Mouse (Mus musculus): ENCODE results near the gene Mark3. TPM values are rescaled to one million over a fixed set of nuclear protein-coding genes. Genes with fewer than 3 reads are reported as not detected.
"Not testable (repeated sequence)": the region's sequence is repeated elsewhere in the genome, so short reads cannot be mapped to it uniquely, and the experiment has no call there.

Mark3 gene
- polyA plus RNA-seq, 1 experiment from 2014 or later = 20.7 TPM

GRCm38 (mm10) chr12:111648061-111648645 lies 73.8 kb downstream of the Mark3 start:
- H3K79me2 ChIP-seq (ENCODE audit: inconsistent target) = no peaks in the 10 kb centered on the region
- H3K36me3 ChIP-seq (ENCODE audit: inconsistent target) = peaks cover 55% of the 10 kb centered on the region
- no peak overlapping the region for H3K4me3 ChIP-seq (ENCODE audit: inconsistent target)
- no peak overlapping the region for H3K27ac ChIP-seq
- 48% methylated on average over 6 of the region's 6 CpGs for WGBS (ENCODE audit: missing documents)

GRCm38 (mm10) chr12:111652953-111653352 lies 78.6 kb downstream of the Mark3 start:
- Histone ChIP-seq H3K4me3 (ENCODE audit: inconsistent target) (no peak overlapping the region), H3K27ac (no peak overlapping the region), H3K36me3 (ENCODE audit: inconsistent target) (peaks cover 57% of the 10 kb centered on the region), H3K79me2 (ENCODE audit: inconsistent target) (no peaks in the 10 kb centered on the region)
- 86% methylated on average over 1 of the region's 3 CpGs for WGBS (ENCODE audit: missing documents)

GRCm38 (mm10) chr12:111653434-111653833 lies 79.1 kb downstream of the Mark3 start:
- Histone ChIP-seq H3K4me3 (ENCODE audit: inconsistent target) (no peak overlapping the region), H3K36me3 (ENCODE audit: inconsistent target) (peaks cover 57% of the 10 kb centered on the region), H3K79me2 (ENCODE audit: inconsistent target) (no peaks in the 10 kb centered on the region), H3K27ac (no peak overlapping the region)
- WGBS (ENCODE audit: missing documents) = 24% methylated on average over 3 of the region's 3 CpGs

GRCm38 (mm10) chr12:111655695-111656094 lies 81.4 kb downstream of the Mark3 start:
- 96% methylated on average over 11 of the region's 11 CpGs for WGBS (ENCODE audit: missing documents)
- Histone ChIP-seq H3K36me3 (ENCODE audit: inconsistent target) (peaks cover 47% of the 10 kb centered on the region), H3K79me2 (ENCODE audit: inconsistent target) (no peaks in the 10 kb centered on the region), H3K27ac (no peak overlapping the region), H3K4me3 (ENCODE audit: inconsistent target) (no peak overlapping the region)

- H3K4me3 ChIP-seq (ENCODE audit: inconsistent target) = no peak overlapping the region
- peaks cover 36% of the 10 kb centered on the region for H3K36me3 ChIP-seq (ENCODE audit: inconsistent target)
- H3K79me2 ChIP-seq (ENCODE audit: inconsistent target) = no peaks in the 10 kb centered on the region
- H3K27ac ChIP-seq = no peak overlapping the region
- 98% methylated on average over 4 of the region's 4 CpGs for WGBS (ENCODE audit: missing documents)
These were observed 85.0 kb downstream of the Mark3 start for GRCm38 (mm10) chr12:111659331-111659730.

GRCm38 (mm10) chr12:111660628-111661027 lies 86.3 kb downstream of the Mark3 start:
- Histone ChIP-seq H3K79me2 (ENCODE audit: inconsistent target) (no peaks in the 10 kb centered on the region), H3K27ac (no peak overlapping the region), H3K36me3 (ENCODE audit: inconsistent target) (peaks cover 24% of the 10 kb centered on the region; the same call in 1 of the 2 replicates), H3K4me3 (ENCODE audit: inconsistent target) (no peak overlapping the region)
- 100% methylated on average over 1 of the region's 1 CpGs for WGBS (ENCODE audit: missing documents)

- H3K36me3 ChIP-seq (ENCODE audit: inconsistent target) = peaks cover 15% of the 10 kb centered on the region; the same call in 1 of the 2 replicates
These were observed 87.2 kb downstream of the Mark3 start for GRCm38 (mm10) chr12:111661554-111661953.

GRCm38 (mm10) chr12:111663228-111664143 lies 89.2 kb downstream of the Mark3 start:
- Histone ChIP-seq H3K36me3 (ENCODE audit: inconsistent target) (0 out of 2 replicates have a peak, but pooled peaks cover 6% of the 10 kb centered on the region), H3K27ac (no peak overlapping the region), H3K79me2 (ENCODE audit: inconsistent target) (no peaks in the 10 kb centered on the region), H3K4me3 (ENCODE audit: inconsistent target) (no peak overlapping the region)
- 87% methylated on average over 16 of the region's 17 CpGs for WGBS (ENCODE audit: missing documents)

More at GRCm38 (mm10) chr12:111661554-111661953, 87.2 kb downstream of the Mark3 start:
- not testable (repeated sequence) for H3K27ac ChIP-seq; H3K4me3 ChIP-seq (ENCODE audit: inconsistent target); H3K79me2 ChIP-seq (ENCODE audit: inconsistent target)
- WGBS (ENCODE audit: missing documents) = 97% methylated on average over 11 of the region's 11 CpGs

- 88% methylated on average over 6 of the region's 6 CpGs for WGBS (ENCODE audit: missing documents)
- Histone ChIP-seq H3K36me3 (ENCODE audit: inconsistent target) (0 out of 2 replicates have a peak, but pooled peaks cover under 1% of the 10 kb centered on the region), H3K27ac (no peak overlapping the region), H3K4me3 (ENCODE audit: inconsistent target) (no peak overlapping the region), H3K79me2 (ENCODE audit: inconsistent target) (no peaks in the 10 kb centered on the region)
These were observed 89.9 kb downstream of the Mark3 start for GRCm38 (mm10) chr12:111664144-111664634.

GRCm38 (mm10) chr12:111665041-111665880 lies 90.9 kb downstream of the Mark3 start:
- WGBS (ENCODE audit: missing documents) = 98% methylated on average over 13 of the region's 13 CpGs
- Histone ChIP-seq H3K4me3 (ENCODE audit: inconsistent target) (no peak overlapping the region), H3K79me2 (ENCODE audit: inconsistent target) (peaks cover 4% of the 10 kb centered on the region), H3K27ac (no peak overlapping the region), H3K36me3 (ENCODE audit: inconsistent target) (no peaks in the 10 kb centered on the region)

- Histone ChIP-seq H3K27ac (no peak overlapping the region), H3K4me3 (ENCODE audit: inconsistent target) (no peak overlapping the region), H3K79me2 (ENCODE audit: inconsistent target) (peaks cover 15% of the 10 kb centered on the region), H3K36me3 (ENCODE audit: inconsistent target) (no peaks in the 10 kb centered on the region)
- 78% methylated on average over 13 of the region's 13 CpGs for WGBS (ENCODE audit: missing documents)
These were observed 92.1 kb downstream of the Mark3 start for GRCm38 (mm10) chr12:111666380-111666779.

- 93% methylated on average over 5 of the region's 5 CpGs for WGBS (ENCODE audit: missing documents)
- Histone ChIP-seq H3K4me3 (ENCODE audit: inconsistent target) (no peak overlapping the region), H3K79me2 (ENCODE audit: inconsistent target) (peaks cover 22% of the 10 kb centered on the region), H3K36me3 (ENCODE audit: inconsistent target) (no peaks in the 10 kb centered on the region), H3K27ac (no peak overlapping the region)
These were observed 93.1 kb downstream of the Mark3 start for GRCm38 (mm10) chr12:111667421-111667820.

GRCm38 (mm10) chr12:111668457-111668912 lies 94.2 kb downstream of the Mark3 start:
- Histone ChIP-seq H3K79me2 (ENCODE audit: inconsistent target) (peaks cover 22% of the 10 kb centered on the region), H3K27ac (peak overlapping the region; percentile 86), H3K36me3 (ENCODE audit: inconsistent target) (no peaks in the 10 kb centered on the region), H3K4me3 (ENCODE audit: inconsistent target) (no peak overlapping the region)
- 1% methylated on average over 8 of the region's 8 CpGs for WGBS (ENCODE audit: missing documents)
